Mouse (Mus musculus): ENCODE results near the gene Tbc1d10a.

Tbc1d10a gene

DNA sequence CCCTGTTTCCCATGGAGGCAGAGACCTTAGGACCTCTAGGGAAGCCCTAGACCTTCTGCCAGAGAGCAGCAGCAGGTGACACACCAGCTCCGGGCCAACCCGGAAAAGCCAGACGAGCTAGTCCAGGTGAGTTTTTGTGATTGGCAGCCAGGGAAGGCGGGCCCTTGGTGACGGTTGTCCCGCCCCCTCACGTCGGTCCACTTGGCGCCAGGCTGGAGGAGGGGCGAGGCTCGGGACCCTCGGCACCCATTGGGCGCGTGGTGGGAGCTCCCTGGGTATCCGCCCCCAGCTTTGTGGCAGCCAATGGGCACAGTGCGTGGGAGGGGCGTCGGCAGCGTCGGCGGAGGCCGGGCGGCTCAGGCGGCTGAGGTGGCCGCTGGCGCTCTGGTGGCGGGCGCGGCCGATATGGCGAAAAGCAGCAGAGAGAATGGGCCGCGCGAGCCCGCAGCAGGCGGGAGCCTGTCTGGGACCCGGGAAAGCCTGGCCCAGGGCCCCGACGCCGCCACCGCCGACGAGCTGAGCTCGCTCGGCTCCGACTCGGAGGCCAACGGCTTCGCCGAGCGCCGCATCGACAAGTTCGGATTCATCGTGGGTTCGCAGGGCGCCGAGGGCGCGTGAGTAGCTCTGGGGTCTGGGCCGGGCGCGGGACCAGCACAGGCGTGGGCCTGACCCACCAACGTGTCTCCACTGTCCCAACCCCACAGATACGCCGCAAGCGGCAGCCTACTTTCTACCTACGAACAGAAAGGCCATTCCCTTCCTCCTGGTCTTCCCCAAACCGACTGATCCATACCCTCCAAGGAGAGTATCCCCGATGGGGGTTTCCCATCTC is at the start of gene Tbc1d10a:
Tbc1d10a (plus strand) TSS at position 304 of the 832 bp plus-strand sequence.
- DNase-seq (ENCODE audit: low read depth): peak; percentile 99

DNA sequence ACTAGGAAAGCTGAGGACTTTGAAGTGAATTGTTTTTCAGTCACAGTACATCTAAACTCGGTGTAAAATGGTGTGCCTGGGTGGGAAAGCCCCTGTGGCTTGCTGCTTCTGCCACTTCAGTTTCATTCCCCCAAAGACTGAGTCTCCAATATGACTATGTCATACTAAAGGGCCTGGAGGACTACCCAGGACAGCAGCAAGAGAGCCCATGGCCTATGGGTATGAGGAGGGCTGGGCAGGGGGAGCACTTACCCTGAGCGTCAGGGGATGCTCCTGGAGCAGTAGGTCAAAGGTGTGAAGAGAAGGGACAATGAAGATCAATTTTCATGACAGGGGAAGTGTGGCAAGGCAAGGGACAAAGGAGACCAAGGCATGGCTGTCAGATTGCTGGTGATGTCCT is 47.6 kb upstream of the Tbc1d10a start:
- peak; percentile 34 for DNase-seq (ENCODE audit: low read depth)

DNA sequence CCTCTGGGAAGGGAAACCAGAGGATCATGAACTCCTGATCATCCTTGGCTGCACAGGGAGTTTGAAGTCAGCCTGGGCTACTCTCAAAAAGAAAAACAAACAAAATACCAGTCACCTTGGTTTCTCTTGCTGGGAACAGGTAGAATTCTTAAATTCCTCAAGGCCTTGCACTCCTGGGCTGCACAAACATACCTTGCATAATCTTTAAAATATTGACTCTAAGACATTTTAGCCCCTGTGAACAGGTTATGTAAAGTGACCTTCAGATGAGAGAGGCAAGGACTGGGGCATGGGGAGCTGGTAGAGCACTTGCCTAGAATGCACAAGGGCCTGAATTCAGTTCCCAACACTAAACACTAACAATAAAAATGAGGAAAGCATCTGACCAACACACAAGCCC is 45.1 kb upstream of the Tbc1d10a start:
- DNase-seq (ENCODE audit: low read depth): no peak

DNA sequence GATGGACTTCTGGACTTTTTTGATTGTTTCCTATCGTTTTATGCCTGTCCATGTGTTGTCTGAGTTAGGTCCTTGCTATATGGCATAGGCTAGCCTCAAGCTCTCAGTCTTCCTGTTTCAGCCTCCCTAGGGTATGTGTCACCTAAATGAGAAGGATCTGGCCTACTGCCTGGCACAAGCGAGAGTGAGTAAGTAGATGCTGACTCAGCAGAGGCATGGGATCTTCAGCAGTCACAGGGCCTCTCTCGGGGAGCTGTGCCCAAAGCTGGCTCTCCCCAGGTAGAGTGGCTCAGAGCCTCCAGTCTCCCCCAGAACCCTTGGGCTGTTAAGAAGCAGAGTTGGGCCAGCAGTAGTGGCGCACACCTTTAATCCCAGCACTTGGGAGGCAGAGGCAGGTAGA is 44.2 kb upstream of the Tbc1d10a start:
- DNase-seq (ENCODE audit: low read depth): no peak

DNA sequence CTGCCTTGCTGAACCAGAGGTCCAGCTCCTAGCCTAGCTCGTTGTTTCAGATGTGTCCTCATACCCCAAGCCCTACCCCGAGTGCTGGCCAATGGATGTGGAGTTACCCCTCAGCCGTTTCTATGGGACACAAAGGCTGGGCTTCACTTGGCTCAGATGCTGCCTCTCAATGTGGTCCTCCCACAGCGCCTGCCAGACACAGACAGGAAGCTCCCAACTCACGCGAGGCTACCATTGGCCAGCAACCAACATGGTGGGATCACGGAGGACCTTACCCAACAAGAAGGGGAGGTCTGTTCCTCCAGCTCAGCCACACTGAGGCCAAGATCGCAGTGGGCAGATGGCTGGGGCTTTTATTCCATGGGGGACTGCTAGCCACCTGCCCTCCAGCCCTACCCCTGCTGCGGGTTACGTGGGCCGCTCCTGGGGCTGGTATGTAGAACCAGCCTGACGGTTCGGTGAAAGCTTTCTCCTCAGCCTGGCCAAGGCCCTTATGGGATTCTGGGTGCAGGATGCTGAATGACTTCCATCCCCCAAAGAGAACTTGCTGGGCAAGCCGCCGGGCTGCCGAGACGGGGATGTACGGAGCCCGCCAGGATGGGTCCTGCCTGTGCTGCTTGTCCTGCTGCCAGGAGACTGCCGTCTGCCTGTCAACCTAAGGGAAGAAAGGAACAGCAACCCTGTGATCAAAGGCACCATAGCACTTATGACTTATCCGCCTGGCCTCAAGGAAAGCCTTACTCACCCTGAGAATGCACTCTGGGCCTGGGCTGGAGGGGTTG is 43.1 kb upstream of the Tbc1d10a start:
- DNase-seq (ENCODE audit: low read depth): no peak

DNA sequence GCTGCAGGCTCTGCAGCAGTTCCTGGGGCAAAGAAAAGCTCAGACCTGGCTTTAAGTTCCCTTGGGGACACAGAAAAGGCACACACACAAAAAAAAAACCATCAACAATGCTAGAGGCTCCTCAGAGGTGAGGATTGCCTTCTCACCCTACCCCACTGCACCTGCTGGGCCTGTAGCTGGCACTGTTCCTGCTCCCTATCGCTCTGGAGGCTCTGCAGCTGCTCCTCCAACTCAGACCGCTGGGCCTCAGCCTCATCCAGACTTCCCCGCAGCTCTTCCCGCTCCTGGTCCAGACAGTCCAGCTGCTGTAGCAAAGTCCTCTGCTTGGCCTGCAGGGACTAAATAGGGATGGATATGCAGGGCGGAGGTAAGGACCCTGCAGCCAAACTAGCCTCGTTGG is 40.2 kb upstream of the Tbc1d10a start:
- no peak for DNase-seq (ENCODE audit: low read depth)

DNA sequence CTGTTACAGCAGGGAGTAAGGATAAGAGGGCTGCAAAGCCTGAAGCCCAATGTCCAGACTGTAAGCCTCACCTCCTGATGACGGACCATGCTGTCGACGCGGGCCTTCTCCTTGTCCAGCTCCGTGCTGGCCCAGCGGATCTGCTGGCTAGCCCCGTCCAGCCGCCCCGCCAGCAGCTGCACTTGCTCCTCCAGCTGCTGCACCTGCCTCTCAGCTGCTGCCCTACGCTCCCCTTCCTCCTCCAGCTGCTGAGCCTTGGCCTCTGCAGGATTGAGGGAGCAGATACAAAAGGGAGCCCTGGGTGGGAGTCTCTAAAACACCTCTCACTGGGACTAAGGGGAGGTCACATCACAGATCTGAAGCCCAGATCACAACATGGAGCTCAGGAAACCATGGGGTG is 39.5 kb upstream of the Tbc1d10a start:
- no peak for DNase-seq (ENCODE audit: low read depth)

DNA sequence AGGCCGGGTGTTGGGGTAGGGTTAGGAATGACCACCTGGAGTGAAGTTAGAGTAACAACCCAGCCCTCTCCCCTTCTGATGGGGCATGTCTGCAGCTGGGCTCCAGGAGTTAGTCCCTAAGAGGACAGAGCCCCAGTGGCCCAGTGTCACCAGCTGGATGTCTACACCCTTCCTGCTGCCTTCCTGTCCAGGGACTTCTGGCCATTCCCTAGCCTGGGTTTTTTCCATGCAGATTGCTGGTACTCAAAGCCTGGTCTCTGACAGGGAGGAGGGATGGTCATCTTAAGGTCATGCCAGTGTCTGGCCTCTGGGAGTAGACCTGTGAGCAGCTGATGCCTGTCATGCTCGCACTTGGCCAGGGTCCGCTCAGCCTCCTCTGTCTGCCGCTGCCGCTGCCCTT is 38.5 kb upstream of the Tbc1d10a start:
- DNase-seq (ENCODE audit: low read depth): no peak

DNA sequence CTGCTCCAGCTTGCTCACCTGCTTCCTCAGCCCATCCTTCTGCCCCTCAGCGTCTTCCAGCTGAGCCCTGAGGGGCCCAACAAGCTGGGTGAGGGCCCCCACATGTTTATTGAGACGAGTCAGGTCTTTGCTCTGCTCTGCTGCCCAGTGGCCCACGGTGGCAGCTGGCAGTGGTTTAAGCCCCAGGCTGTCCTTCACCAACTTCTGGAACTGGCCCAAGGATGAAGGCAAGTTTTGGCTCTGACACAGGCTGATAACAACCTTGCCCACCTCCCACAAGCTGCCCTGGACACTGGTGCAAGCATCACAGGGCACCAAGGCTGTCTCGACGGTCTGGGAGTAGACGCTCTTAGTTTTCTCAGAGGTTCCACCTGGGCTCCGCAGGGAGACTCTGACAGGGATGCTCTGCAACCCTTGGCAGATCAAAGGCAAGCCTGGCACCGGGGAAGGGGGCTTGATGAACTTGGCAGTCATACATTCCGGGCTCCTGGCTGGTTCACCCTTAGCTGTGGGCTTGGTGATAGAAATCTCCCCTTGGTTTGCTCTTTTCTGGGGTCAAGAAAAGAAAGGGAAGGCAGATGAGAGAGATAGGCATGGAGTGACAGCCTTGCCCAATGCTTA is 37.9 kb upstream of the Tbc1d10a start:
- no peak for DNase-seq (ENCODE audit: low read depth)

DNA sequence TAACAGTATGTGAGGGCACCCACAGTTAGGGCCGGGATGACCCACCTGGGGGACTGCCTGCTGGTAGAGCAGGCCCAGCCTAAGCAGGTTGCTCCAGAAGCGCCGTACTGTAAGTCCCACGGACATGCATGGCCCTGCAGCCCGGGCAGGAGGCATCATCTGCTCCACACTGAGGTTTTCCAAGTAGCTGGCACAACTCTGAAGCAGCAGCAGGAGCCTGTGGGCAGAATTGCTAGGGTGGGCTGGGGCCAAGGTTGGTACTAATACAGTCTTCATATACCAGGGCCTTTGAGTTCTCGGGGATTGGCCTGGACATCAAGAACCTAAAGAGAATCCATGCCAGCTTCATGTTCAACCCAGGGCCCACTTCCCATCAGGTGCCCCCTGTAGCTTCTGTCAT is 36.7 kb upstream of the Tbc1d10a start:
- DNase-seq (ENCODE audit: low read depth): no peak

DNA sequence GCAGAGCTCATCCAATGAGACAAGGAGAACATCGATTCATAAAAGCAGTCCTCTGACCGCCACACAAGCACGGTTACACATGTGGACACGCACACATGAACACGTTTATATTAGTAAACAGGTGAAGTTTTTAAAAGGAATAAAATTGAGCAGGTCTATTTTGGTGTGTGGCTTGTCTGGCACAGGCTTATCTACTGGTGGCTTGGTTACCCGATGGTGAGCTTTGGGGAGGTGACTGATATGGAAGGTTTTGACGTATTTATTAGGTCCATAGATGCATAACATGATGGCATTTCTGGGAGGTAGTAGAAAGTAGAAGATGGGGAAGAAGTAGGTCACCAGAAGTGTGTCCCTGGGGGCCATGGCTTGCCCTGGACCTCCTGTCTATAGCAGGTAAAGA is 32.9 kb upstream of the Tbc1d10a start:
- DNase-seq (ENCODE audit: low read depth): no peak

DNA sequence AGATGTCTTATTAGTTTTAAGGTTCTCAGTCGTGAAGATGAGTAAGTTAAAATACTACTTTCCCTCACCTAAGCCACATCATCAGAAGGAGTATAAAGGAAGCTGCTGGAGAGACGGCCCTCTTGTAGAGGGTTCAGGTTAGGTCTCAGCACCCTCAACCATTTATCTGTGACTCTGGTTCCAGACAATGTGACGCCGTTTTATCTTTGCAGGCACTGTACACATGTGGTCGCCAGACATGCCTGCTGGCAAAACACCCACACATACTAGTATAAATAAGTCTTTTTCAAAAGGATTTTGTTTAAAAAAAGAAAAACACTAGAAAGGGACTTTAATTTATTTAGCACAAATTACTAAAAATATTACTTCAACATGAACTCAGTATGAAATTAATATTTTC is 30.9 kb upstream of the Tbc1d10a start:
- DNase-seq (ENCODE audit: low read depth): no peak

DNA sequence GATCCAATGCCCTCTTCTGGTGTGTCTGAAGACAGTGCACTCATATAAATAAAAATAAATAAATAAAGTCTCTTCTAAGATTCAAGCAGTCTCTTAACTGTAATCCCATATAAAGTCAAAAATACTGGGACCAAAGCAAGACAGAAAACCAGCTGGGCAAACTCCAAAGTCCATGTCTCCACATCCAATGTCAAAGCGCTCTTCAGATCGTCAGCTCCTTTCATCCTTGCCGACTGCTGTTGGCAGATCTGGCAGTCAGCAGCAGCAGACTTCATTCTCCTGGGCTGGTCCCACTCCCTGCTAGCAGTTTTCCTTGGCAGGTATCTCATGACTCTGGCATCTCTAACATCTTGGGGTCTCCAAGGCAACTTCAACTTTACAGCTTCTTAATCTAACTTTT is 27.9 kb upstream of the Tbc1d10a start:
- DNase-seq (ENCODE audit: low read depth): no peak

DNA sequence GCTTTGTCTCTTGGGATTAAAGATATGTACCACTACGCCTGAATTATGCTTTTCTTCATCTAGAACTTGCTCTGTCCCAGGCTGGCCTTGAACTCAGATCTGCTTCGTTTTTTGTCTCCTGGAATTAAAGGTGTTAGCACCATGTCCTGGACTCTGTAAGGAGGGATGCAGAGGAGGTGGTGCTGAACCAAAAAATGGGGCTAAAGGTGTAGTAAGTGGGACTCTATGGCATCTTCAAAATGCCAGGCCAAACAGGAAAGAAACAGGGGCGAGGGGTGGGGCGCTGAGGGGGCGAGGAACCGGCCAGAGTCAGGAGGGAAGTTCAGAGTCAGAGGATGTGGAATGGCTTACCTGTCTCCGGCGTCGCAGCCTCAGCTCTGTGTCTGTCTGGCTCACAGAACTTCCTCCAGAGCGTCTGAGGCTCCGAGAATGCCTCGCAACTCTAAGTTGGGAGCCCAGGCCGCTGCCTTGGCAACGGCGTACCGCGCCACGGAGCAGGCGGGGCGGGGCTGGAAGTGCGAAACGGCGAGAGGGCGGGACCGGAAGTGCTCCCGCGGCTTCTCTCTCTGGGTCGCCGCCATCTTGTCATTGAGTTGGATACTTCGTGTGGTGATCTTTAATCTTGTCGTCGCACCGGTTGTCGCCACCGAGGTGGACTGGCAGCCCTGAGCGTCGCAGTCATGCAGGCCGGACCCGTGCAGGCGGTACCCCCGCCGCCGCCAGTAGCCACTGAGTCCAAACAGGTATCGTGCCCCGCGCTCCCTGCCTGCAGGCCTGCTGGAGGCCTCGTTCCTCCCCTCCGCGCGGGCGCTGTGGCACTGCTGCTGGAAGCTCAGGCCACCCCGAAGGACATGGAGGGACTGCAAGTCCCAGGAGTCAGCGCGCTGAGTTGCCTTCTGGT is 26.5 kb upstream of the Tbc1d10a start, which contains the start of the genes Ccdc157 and Sf3a1:
Ccdc157 (minus strand) TSS at position 486 of the 901 bp plus-strand sequence.
Sf3a1 (plus strand) TSS at position 543 of the 901 bp plus-strand sequence.
- DNase-seq (ENCODE audit: low read depth): peak; percentile 96

DNA sequence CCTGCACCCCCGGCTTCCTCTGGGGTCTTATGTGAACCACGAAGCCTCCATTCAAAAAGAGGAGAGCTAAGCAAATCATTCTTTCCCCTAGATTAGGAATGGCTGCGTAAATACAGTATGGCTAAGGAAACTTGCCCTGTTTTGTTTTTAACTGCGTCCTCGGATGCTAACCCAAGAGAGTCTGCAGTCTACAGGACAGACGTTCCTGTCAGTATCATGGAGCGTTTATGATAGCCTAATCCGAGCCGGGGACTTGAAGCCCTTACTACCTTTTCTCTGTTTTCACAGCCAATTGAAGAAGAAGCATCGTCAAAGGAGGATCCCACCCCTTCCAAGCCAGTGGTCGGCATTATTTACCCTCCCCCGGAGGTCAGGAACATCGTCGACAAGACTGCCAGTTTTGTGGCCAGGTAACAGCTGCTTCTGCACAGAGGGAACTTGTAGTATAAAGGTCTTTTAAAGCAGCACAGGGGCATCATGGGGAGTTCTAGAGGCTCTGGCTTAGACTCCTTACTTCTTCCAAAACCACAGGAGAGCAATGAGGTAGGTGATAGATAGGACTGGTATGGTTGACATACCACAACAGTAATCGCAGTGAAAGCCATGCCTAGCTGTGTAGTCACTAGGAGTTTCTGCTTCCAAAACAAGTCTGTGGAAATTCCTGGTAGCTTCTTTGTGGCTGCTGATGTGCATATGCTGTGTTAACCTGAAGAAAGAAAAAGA is 25.7 kb upstream of the Tbc1d10a start:
- DNase-seq (ENCODE audit: low read depth): no peak

DNA sequence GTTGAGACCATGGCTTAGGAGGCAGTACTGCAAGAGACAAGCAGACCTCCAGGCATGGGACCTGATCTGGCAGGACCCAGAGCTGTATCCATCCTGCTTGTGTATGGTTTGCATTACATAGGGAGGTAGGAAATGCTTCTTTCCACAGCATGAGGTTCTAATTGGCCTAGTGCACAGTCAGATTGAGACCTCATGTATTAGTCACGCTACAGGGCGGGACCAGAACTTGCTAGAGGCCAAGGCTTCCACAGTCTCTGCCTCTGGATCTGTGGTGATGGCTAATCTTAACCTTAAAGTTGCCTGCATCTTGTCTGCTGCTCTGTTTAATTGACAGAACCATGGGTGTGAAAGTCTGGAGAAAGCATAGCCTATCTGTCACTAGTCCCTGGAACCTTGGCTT is 21.9 kb upstream of the Tbc1d10a start:
- peak; percentile 49 for DNase-seq (ENCODE audit: low read depth)

DNA sequence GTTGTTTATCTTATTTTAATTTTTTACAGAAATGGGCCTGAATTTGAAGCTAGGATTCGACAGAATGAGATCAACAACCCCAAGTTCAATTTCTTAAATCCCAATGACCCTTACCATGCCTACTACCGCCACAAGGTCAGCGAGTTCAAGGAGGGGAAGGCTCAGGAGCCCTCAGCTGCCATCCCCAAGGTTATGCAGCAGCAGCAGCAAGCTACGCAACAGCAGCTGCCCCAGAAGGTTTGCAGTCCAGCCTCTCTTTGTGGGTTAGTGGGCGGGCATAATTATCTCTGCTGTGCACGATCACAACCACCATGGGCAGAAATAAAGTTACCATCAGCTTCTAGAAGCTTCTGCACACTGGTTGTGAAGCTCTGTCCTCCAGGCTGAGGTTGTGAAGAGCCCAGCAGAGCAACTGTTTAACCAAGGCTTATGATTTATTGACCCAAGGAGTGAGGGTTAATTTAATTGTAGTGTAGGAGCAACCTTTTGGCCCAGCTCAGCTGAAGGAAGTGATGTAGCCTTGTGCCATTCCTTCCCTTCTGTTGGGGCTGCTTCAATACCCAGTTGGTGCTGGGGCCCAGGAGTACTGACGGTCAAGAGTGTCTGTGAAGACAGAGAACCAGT is 20.0 kb upstream of the Tbc1d10a start:
- DNase-seq (ENCODE audit: low read depth): no peak

DNA sequence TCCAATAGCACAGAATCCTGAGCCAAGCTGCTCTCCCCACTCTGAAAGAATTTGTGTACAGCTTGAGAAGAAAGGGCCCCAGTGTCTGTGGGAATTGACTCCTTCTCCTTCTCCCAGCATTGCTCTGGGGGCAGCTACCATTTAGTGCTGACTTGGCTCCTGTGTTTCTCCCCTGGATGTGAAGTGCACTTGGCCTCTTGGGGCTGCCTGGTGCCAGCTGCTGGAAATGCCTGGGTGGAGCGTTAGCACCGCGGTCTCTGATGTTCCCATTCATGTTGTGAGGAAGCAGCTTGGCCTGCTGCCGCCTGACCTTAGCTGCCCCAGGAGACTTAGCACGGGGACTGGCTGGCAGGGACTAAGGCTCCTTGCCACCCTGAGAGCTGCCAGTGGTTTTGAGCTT is 12.0 kb upstream of the Tbc1d10a start:
- DNase-seq (ENCODE audit: low read depth): no peak

DNA sequence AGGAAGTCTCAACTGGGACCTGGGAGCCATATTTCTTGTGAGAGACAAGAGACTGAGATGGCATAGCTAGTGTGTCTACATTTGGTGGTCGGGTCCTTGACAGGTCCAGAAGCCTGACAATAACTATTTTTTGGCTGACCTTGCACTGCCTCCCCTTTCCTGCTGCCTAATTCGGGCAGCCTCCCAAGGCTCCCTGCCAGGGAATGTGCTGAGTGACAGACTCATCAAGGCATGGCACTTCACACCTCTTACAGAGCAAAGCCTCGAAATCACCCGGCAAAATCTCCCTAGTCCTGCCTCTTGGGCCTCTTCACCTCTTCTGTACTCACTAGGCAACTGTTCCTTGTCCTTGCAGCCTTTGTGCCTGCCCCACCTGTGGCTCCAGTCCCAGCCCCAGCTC is 8.9 kb upstream of the Tbc1d10a start:
- no peak for DNase-seq (ENCODE audit: low read depth)

DNA sequence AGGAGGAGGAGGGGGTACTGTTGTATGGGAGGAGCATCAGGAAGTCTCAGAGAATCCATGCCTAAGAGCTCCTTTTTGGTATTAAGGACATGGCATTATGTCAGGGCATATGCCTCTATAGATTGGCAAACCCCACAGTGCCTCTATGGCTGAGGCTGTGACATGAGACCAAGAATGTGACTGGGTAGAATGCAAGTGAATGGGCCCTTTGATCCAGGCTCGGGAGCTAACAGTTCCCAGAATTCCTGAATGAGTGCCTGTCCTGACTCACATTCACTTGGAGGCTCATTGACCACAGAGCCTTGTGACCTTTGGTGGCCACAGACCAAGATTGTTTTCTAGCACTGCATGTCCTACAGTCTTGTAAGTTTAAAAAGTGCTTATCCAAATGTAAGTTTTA is 4.5 kb upstream of the Tbc1d10a start:
- DNase-seq (ENCODE audit: low read depth): no peak

DNA sequence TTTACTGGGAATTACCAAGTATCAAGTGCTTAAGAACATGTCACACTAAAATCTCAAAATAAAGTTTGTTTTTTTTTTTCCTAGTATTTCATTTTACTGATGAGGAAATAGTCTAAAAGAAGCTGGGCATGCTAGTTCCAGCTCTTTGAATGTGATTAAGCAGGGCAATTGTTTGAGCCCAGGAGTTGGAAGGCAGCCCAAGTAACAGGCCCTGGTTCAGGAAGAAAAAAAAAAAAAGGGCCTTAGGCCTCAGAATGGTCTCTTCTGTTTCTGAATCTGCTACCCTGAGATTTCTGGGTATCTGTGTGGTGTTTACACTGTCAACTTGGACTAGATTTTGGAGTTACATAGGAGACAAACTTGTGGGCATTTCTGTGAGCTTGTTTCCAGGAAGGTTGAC is 3.1 kb upstream of the Tbc1d10a start:
- no peak for DNase-seq (ENCODE audit: low read depth)

All from induced T-regulatory cell, adult 2 months (primary cell).